ENCODE assay signal across 9 mouse cellular contexts in genomic region chr2:153426931-153427330, GRCm38 (mm10).
DNase-seq lines count a peak whose midpoint lies in the region; ATAC-seq and TF ChIP-seq lines count a peak whose summit lies in the region.
"Had no signal": no experiment of that assay in that cellular context is flagged by ENCODE, and none has a peak within 500 bp of the region (broad histone marks: within the 10 kb centered on the region; RNA-seq: fewer than 3 reads in every experiment).

No protein-coding gene starts in this region.

- no peak overlapping the region for H3K4me3 ChIP-seq in layer of hippocampus, adult 2 months
- H3K4me3 ChIP-seq in forebrain, embryonic 14.5 days (ENCODE audit: low read depth, low read length) = no peak overlapping the region
- H3K4me3 ChIP-seq in liver, embryonic 13.5 days (replicated peaks) = no peak overlapping the region
- no peak overlapping the region for H3K4me3 ChIP-seq in neural tube, embryonic 15.5 days (replicated peaks)

- ATAC-seq in forebrain, embryonic 14.5 days = no peak
- ATAC-seq in liver, embryonic 13.5 days (ENCODE audit: low read depth) = peak; percentile 56
- ATAC-seq in neural tube, embryonic 15.5 days (ENCODE audit: low FRiP score) = no peak

- no peak overlapping the region; the same call in 1 of the 2 replicates for H3K9ac ChIP-seq in forebrain, embryonic 14.5 days (ENCODE audit: low read length)
- H3K9ac ChIP-seq in liver, embryonic 13.5 days = peak overlapping the region; percentile 13; the same call in 1 of the 2 replicates
- no peak overlapping the region for H3K9ac ChIP-seq in neural tube, embryonic 15.5 days (replicated peaks)

- TF ChIP-seq CTCF in layer of hippocampus, adult 2 months (conservative IDR thresholded peaks at IDR 0.05) = no peak

- H3K9me3 ChIP-seq in forebrain, embryonic 14.5 days (replicated peaks; ENCODE audit: control insufficient read depth, low read length) = no peaks in the 10 kb centered on the region
- no peaks in the 10 kb centered on the region for H3K9me3 ChIP-seq in liver, embryonic 13.5 days (replicated peaks)
- no peaks in the 10 kb centered on the region for H3K9me3 ChIP-seq in neural tube, embryonic 15.5 days (replicated peaks)

- no peak for DNase-seq in layer of hippocampus, adult 2 months (ENCODE audit: low spot score in 2 of 2)
- no peak for DNase-seq in layer of hippocampus, postnatal 36 days
- peak; percentile 23 for DNase-seq in forebrain, embryonic 14.5 days (ENCODE audit: low spot score)
- peak; percentile 36 for DNase-seq in liver, embryonic 13.5 days
- DNase-seq in ovary, postnatal 36 days (ENCODE audit: low spot score) = no peak
- no peak for DNase-seq in ovary, postnatal 14 days (ENCODE audit: low spot score)
- DNase-seq in kidney, adult 11 months = no peak
- DNase-seq: kidney, postnatal 4 days had no signal

- 36% methylated on average over 2 of the region's 2 CpGs for WGBS in forebrain, embryonic 14.5 days
- WGBS in liver, embryonic 13.5 days (ENCODE audit: insufficient replicate concordance) = 6% methylated on average over 2 of the region's 2 CpGs
- 7% methylated on average over 2 of the region's 2 CpGs for whole genome bisulfite sequencing in neural tube, embryonic 15.5 days

- H3K36me3 ChIP-seq in forebrain, embryonic 14.5 days (ENCODE audit: control insufficient read depth, insufficient read depth, low read length) = peaks cover 58% of the 10 kb centered on the region
- peaks cover 67% of the 10 kb centered on the region for H3K36me3 ChIP-seq in liver, embryonic 13.5 days
- peaks cover 43% of the 10 kb centered on the region for H3K36me3 ChIP-seq in neural tube, embryonic 15.5 days

- H3K27me3 ChIP-seq in forebrain, embryonic 14.5 days (replicated peaks; ENCODE audit: control insufficient read depth, insufficient read depth, low read length) = no peaks in the 10 kb centered on the region
- H3K27me3 ChIP-seq in liver, embryonic 13.5 days = no peaks in the 10 kb centered on the region
- H3K27me3 ChIP-seq in neural tube, embryonic 15.5 days (replicated peaks) = no peaks in the 10 kb centered on the region

- H3K27ac ChIP-seq in layer of hippocampus, adult 2 months = peak overlapping the region; percentile 75; the same call in 1 of the 2 replicates
- H3K27ac ChIP-seq in forebrain, embryonic 14.5 days (ENCODE audit: low read depth, low read length) = peak overlapping the region; percentile 81
- H3K27ac ChIP-seq in liver, embryonic 13.5 days = peak overlapping the region; percentile 35; the same call in 1 of the 2 replicates
- peak overlapping the region; percentile 70 for H3K27ac ChIP-seq in neural tube, embryonic 15.5 days (replicated peaks)

- H3K4me2 ChIP-seq in forebrain, embryonic 14.5 days (ENCODE audit: low read length) = no peak overlapping the region
- no peak overlapping the region for H3K4me2 ChIP-seq in liver, embryonic 13.5 days
- H3K4me2 ChIP-seq in neural tube, embryonic 15.5 days = no peak overlapping the region

- peaks cover 26% of the 10 kb centered on the region for H3K4me1 ChIP-seq in forebrain, embryonic 14.5 days (ENCODE audit: control insufficient read depth, insufficient read depth, low read length)
- peaks cover 77% of the 10 kb centered on the region for H3K4me1 ChIP-seq in liver, embryonic 13.5 days (replicated peaks)
- H3K4me1 ChIP-seq in neural tube, embryonic 15.5 days = peaks cover 71% of the 10 kb centered on the region

Comparison
In these comparisons a context has a peak if more than half of its experiments do, and no peak if none do; other contexts are left out.
1. DNase-seq: peak in forebrain, embryonic 14.5 days (single experiment) and liver, embryonic 13.5 days (single experiment); none in layer of hippocampus, adult 2 months (0 of 2), layer of hippocampus, postnatal 36 days (0 of 2), ovary, postnatal 36 days (single experiment), ovary, postnatal 14 days (single experiment) and kidney, adult 11 months (single experiment).
2. Peak in every context shown above with its lines, with median percentiles within 50 percentile points of each other: H3K27ac ChIP-seq.